Mouse (Mus musculus): Measurements from ENCODE around the gene Glipr2. TPM values are rescaled to one million over a fixed set of nuclear protein-coding genes. Genes with fewer than 3 reads are reported as not detected.

The Glipr2 gene
- total RNA-seq, 2 experiments from 2014 or later = 3.5 to 6.4 TPM

DNA sequence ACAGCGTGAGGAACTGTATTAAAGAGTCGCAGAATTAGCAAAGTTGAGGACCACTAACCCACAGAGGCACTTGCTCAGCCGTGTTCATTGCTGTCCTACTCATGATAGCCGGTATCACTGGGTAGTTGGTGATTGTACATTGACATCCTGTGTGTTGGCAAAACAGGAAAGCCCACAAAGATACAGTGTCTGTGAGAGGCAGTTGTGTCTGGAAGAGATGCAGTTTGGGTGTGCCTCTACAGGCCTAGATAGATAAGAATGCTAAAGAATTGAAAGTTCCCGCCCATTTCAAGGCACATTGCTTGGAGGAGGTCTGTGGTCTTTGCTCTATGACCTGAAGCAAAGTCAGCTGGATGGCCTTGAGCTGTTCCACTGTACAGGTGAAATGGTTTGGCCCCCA lies 46.9 kb downstream of the Glipr2 start, which contains the start of gene Clta:
TSS of gene Clta (plus strand) at position 327 of the 400 bp plus-strand sequence.
- peak in 1 of 2 experiments; percentile 6 for DNase-seq (ENCODE audit: low spot score in 2 of 2)

GRCm38 (mm10) chr4:44004623-44005409 lies 47.6 kb downstream of the Glipr2 start:
- DNase-seq (ENCODE audit: low spot score in 2 of 2) = no peak

GRCm38 (mm10) chr4:44010176-44010575 lies 53.0 kb downstream of the Glipr2 start:
- peak in 1 of 2 experiments; percentile 0 for DNase-seq (ENCODE audit: low spot score in 2 of 2)

GRCm38 (mm10) chr4:44010893-44011292 lies 53.7 kb downstream of the Glipr2 start:
- peak in 1 of 2 experiments; percentile 14 for DNase-seq (ENCODE audit: low spot score in 2 of 2)

DNA sequence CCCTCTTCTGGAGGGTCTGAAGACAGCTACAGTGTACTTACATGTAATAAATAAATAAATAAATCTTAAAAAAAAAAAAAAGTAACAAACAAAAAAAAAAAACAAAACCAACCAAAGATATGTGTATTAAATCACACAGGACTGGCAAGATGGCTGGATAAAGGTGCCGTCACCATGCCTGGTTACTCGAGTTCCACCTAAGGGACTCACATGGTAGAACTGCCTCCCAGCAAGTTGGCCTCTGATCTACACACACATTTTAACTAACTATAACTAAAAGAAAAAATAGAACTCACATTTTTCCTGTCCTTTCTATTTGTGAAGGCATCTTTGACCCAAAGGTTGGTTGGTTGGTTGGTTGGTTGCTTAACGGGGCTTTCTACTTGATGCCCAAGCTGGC lies 54.6 kb downstream of the Glipr2 start:
- peak in 1 of 2 experiments; percentile 10 for DNase-seq (ENCODE audit: low spot score in 2 of 2)

- peak; percentile 81 to 82 for DNase-seq (ENCODE audit: low spot score in 2 of 2)
These were observed 55.5 kb downstream of the Glipr2 start for GRCm38 (mm10) chr4:44012376-44013367.

DNA sequence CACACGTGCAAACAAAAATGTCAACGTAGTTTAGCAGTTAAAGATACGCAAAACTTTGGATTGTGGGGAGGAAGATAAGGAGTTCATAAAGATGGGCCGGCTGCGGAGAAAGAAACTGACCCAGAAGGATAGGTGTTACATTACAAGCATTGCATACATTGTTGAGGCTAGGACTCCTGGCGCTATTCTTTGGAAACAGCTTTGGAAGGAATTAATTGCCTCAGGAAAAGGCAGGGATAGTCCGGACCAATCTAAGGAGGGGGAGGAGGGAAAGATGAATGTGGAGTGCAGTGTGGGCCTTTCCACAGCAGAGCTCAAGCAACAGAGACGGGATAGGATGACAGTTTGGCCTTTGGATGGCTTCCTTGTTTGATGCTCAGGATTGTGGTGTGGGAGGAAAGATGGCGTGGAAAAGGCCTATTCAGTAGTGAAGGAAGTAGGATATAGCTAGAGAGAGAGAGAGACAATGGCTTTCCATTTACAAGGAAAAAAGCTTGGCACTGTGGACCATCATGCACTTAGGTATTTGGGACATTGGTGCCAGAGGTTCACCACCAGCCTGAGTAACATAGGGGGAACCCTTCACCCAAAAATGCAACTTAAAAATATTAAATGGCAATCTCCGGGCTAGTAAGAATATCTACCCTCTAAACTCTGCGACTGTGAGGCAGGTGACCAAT lies 56.3 kb downstream of the Glipr2 start:
- DNase-seq (ENCODE audit: low spot score in 2 of 2) = peak in 1 of 2 experiments; percentile 10

DNA sequence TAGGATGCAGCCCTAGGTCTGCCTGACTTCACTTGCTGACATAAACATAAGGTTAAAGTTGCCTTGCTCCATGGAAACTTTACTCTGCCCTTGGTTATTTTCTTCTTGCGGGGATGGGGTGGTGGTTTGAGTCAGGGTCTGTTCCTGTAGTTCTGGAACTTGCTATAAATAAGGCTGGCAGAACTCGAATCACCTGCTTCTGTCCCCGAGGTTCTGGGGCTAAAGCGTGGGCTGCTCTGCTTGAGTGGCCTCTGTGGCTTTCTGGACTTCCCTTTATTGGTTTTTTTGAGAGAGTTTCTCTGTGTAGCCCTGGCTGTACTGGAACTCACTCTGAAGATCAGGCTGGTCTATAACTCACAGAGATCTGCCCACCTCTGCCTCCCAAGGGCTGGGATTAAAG lies 58.9 kb downstream of the Glipr2 start:
- DNase-seq (ENCODE audit: low spot score in 2 of 2) = peak in 1 of 2 experiments; percentile 16

GRCm38 (mm10) chr4:44016791-44017190 lies 59.6 kb downstream of the Glipr2 start:
- peak in 1 of 2 experiments; percentile 9 for DNase-seq (ENCODE audit: low spot score in 2 of 2)

- DNase-seq (ENCODE audit: low spot score in 2 of 2) = no peak
These were observed 65.1 kb downstream of the Glipr2 start for GRCm38 (mm10) chr4:44022323-44022722.

DNA sequence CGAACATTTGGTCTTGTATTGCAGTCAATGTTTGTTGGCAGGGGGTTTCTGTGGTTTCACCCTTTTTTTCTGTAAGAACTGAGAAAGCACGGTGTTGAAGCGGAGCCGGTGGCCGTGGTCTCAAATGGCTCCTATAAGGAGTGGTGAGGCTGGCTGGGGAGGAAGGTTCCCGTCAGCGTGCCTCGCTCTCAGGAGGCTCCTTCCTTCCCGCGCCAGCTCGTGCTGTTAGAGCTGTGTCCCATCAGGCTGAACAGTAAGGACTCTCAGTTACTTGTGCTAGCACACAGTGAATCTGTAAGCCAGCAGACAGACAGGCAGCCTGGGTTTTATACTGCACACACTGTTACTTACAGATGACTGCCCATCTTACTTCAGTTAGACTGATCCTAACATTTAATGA lies 65.6 kb downstream of the Glipr2 start:
- no peak for DNase-seq (ENCODE audit: low spot score in 2 of 2)

DNA sequence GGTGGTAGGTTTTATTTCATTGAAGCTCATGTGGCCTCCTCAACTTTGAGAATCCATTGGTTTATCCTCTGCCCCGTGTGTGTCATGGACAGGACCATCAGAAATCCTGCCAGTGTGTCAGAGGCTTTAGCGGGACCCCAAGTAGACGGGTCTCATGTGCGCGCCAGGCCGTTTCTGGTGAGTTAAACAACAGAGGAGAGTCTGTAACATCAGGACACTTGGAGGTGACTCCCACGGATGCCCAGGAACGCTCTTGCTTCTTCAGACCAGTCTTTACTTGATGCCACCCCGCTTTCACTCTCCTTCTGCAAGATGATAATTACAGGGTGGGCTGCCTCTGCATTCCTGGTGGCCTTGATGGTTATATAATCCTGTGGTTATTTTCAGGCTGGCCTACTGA lies 66.5 kb downstream of the Glipr2 start:
- DNase-seq (ENCODE audit: low spot score in 2 of 2) = no peak

GRCm38 (mm10) chr4:44024241-44024640 lies 67.0 kb downstream of the Glipr2 start:
- DNase-seq (ENCODE audit: low spot score in 2 of 2) = no peak

DNA sequence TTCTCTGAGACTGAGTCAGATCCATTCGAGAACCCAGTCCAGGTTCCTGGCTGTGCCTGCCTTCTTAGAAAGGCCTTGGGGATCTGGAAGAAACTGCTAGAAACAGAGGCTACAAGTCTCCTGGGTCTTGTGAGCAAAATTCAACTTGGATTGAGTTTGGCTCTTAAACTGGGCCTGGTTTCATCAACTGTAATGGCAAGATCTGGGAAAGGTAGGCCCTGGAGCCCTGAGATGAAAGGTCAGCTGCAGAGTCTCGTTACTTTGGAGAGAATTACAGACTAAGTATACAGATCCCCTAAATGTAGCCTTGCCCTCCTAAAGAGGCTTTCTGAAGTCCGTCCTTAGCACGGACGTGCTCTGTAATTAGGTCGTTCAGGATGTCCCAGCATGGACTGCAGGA lies 68.4 kb downstream of the Glipr2 start:
- no peak for DNase-seq (ENCODE audit: low spot score in 2 of 2)

Other genes with a start within 250 kb of the Glipr2 start
- gene Olfr71, start 247.1 kb upstream of the Glipr2 start, total RNA-seq (2021) = not detected
- 1 to 10 TPM; 2.4 to 6.4 TPM for gene Hrct1, start 230.2 kb upstream of the Glipr2 start, total RNA-seq (2021)
- 1 to 10 TPM; 1.6 to 2.3 TPM for gene Spaar, start 227.4 kb upstream of the Glipr2 start, total RNA-seq (2021)
- gene Olfr159, start 186.4 kb upstream of the Glipr2 start, total RNA-seq (2021) = not detected
- gene Olfr156, start 133.5 kb upstream of the Glipr2 start, total RNA-seq (2021) = not detected
- gene Olfr157, start 117.2 kb upstream of the Glipr2 start, total RNA-seq (2021) = not detected
- not detected for gene Olfr155, start 105.8 kb upstream of the Glipr2 start, total RNA-seq (2021)
- gene Reck, start 81.9 kb upstream of the Glipr2 start, total RNA-seq (2021) = 10 to 100 TPM; 17.4 to 22.0 TPM
- not detected for gene Ccin, start 26.1 kb downstream of the Glipr2 start, total RNA-seq (2021)
- 100 to 1,000 TPM; 169 to 180 TPM for gene Clta, start 47.1 kb downstream of the Glipr2 start, total RNA-seq (2021)
- gene Gne, start 126.8 kb downstream of the Glipr2 start, total RNA-seq (2021) = 10 to 100 TPM; 30.1 to 35.3 TPM

Measured in adrenal gland, adult 18-20 months (tissue).